In the genomic region with DNA sequence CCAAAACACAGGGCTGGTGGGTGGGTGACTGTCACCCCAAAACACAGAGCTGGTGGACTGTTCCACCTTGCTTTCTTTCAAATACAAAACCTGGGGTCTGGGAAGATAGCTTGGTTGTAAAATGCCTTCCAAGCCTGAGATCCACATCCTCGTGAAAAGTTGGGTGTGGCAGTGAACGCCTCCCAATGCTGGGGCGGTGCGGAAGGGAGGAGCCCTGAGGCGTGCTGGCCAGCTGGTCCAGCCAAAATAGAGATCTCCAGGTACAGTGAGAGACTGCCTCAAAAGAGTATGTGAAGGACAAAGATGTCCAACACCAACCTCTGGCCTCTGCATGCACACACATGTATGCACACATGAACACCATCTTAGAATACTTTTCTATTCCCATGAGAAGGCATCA, we compare ENCODE assay signal across 12 mouse cellular contexts.
"Had no signal": no experiment of that assay in that cellular context is flagged by ENCODE, and none has a peak within 500 bp of the region (broad histone marks: within the 10 kb centered on the region; RNA-seq: fewer than 3 reads in every experiment).

No protein-coding gene starts in this region.

- H3K27ac ChIP-seq: left cerebral cortex, adult 2 months; limb, embryonic 15.5 days; macrophage; midbrain, embryonic 12.5 days had no signal

- H3K27me3 ChIP-seq: limb, embryonic 15.5 days; midbrain, embryonic 12.5 days had no signal

- H3K9ac ChIP-seq: limb, embryonic 15.5 days; lung, embryonic 14.5 days; midbrain, embryonic 12.5 days had no signal

- H3K4me3 ChIP-seq: left cerebral cortex, adult 2 months; limb, embryonic 15.5 days; midbrain, embryonic 12.5 days had no signal

- H3K4me1 ChIP-seq: limb, embryonic 15.5 days; midbrain, embryonic 12.5 days had no signal

- H3K4me2 ChIP-seq: limb, embryonic 15.5 days; lung, embryonic 14.5 days; midbrain, embryonic 12.5 days had no signal

- H3K9me3 ChIP-seq: limb, embryonic 15.5 days; midbrain, embryonic 12.5 days had no signal

- DNase-seq: kidney, adult 11 months; kidney, postnatal 14 days; lung, embryonic 14.5 days; lung, postnatal 14 days; right cerebral cortex, postnatal 14 days; thymus, postnatal 4 days had no signal

- ATAC-seq: inflammation-experienced regulatory T-cells, adult 6 months; midbrain, embryonic 16.5 days had no signal
